Mouse (Mus musculus) forebrain, embryonic 13.5 days (tissue): Measurements from ENCODE around the gene D1Ertd622e. TPM values are rescaled to one million over a fixed set of nuclear protein-coding genes. Genes with fewer than 3 reads are reported as not detected.
A peak's percentile ranks its signal among the peaks of the same experiment; 100 is the strongest.

ENCODE experiments used
- ATAC-seq: fragments of 200-750 bp; cut with Nextera tagmentation; 2 replicates; pipeline ENCODE4 v1.8.0; 2017
- H3K27ac ChIP-seq: fragments of 300-500 bp; sonication (generic); 2 replicates; pipeline ENCODE4 v1.5.1; 2015; ENCODE audit warnings: inconsistent platforms, mild to moderate bottlenecking, moderate library complexity
- H3K27me3 ChIP-seq: fragments of 300-500 bp; sonication (generic); 2 replicates; pipeline ENCODE4 v1.6.1; 2015; ENCODE audit warnings: mild to moderate bottlenecking, inconsistent platforms
- H3K36me3 ChIP-seq: fragments of 300-500 bp; sonication (generic); 2 replicates; pipeline ENCODE4 v1.6.1; 2015; ENCODE audit warnings: mild to moderate bottlenecking, inconsistent platforms; ENCODE audit not compliant: poor library complexity, severe bottlenecking
- H3K4me1 ChIP-seq: fragments of 300-500 bp; sonication (generic); 2 replicates; pipeline ENCODE4 v1.6.1; 2015; ENCODE audit warnings: inconsistent platforms
- H3K4me2 ChIP-seq: fragments of 300-500 bp; sonication (generic); 2 replicates; pipeline ENCODE4 v1.6.1; 2015; ENCODE audit warnings: inconsistent platforms, mild to moderate bottlenecking, moderate library complexity
- H3K4me3 ChIP-seq: fragments of 300-500 bp; sonication (generic); 2 replicates; pipeline ENCODE4 v1.5.1; 2015; ENCODE audit warnings: mild to moderate bottlenecking, inconsistent platforms
- H3K9ac ChIP-seq: fragments of 300-500 bp; sonication (generic); 2 replicates; pipeline ENCODE4 v1.6.1; 2015; ENCODE audit warnings: mild to moderate bottlenecking, inconsistent platforms
- H3K9me3 ChIP-seq: fragments of 300-500 bp; sonication (generic); replicated peaks from 2 replicates; pipeline ENCODE4 v1.6.1; 2016; ENCODE audit warnings: inconsistent platforms
- WGBS: fragments of 180-500 bp; shearing (Covaris S2); methylation state at CpG from one replicate; pipeline ENCODE4 v1.1.7; 2015; 5-methylcytosine and 5-hydroxymethylcytosine counted together
- polyA plus RNA-seq: library from polyadenylated mRNA; unstranded; fragments of >200 nt; fragmentation: Nextera tagmentation; extraction: Ambion mirVana; gene quantifications from 2 replicates; pipeline ENCODE4 v1.2.1, GENCODE M21; 2015

Gene D1Ertd622e
- polyA plus RNA-seq, result 47.4 and 51.2 TPM in 2 replicates

DNA sequence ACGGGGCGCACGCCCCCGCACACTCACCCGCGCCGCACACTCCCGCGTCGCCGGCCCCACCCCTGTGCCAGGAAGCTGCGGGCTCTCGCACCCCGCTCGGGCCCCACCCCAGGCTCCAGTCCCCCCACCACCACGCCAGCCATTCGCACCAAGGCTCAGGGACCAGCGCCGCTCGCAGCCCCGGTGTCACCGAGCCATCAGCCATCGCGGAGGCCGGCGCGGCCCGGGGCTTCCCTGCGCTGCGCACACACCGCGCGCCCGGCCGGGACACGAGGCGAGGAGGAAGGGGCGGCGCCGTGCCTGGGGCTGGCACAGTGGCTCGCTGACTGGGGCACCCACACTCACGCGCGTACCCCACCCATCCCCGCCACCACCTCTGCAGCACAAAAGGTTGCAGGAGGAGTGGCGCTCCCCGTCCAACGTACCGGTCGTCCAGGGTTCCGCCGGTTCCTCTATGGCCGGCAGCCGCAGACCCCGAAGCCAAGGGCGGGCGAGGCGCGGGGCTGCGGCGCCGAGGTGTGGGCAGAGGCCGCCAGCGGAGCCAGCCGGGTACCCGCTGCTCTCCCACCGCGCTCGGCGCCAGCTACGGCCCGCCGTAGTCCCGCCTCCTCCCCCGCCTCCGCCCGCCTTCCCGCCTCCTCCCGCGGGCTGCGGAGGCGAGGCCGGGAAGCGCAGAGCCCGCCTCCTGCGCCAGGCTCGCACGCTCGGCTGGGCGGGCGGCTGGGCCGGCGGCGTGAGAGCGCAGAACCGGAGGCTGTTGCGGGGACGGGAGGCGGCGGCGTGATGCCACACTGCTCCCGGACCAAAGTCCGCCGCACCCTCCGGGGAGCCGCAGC is at the start of gene D1Ertd622e:
D1Ertd622e (minus strand) TSS at position 669 of the 836 bp plus-strand sequence.
- Histone ChIP-seq H3K4me3 (peak within 1 kb of the TSS; percentile 94), H3K27ac (peak within 1 kb of the TSS; percentile 98), H3K4me1 (peaks cover 41% of the 10 kb centered on the region), H3K4me2 (peak within 1 kb of the TSS; percentile 68), H3K9me3 (no peaks in the 10 kb centered on the region), H3K27me3 (no peaks in the 10 kb centered on the region), H3K9ac (peak within 1 kb of the TSS; percentile 95), H3K36me3 (no peaks in the 10 kb centered on the region)
- peak; percentile 94 for ATAC-seq
- WGBS, result under 1% methylated on average over 102 of the region's 106 CpGs

GRCm38 (mm10) chr1:97710520-97710919 is 48.6 kb upstream of the D1Ertd622e start:
- peaks cover 9% of the 10 kb centered on the region; the same call in 1 of the 2 replicates for H3K4me1 ChIP-seq
- no peaks in the 10 kb centered on the region for H3K27me3 ChIP-seq
- H3K4me2 ChIP-seq, result no peak overlapping the region
- H3K9ac ChIP-seq, result no peak overlapping the region
- no peaks in the 10 kb centered on the region for H3K9me3 ChIP-seq
- 93% methylated on average over 3 of the region's 3 CpGs for WGBS
- H3K27ac ChIP-seq, result no peak overlapping the region
- ATAC-seq, result no peak
- H3K36me3 ChIP-seq, result peaks cover 43% of the 10 kb centered on the region
- H3K4me3 ChIP-seq, result no peak overlapping the region

- Histone ChIP-seq H3K9me3 (no peaks in the 10 kb centered on the region), H3K4me1 (no peaks in the 10 kb centered on the region), H3K4me2 (no peak overlapping the region), H3K36me3 (peaks cover 28% of the 10 kb centered on the region), H3K27me3 (no peaks in the 10 kb centered on the region), H3K4me3 (no peak overlapping the region), H3K27ac (no peak overlapping the region), H3K9ac (no peak overlapping the region)
- no peak for ATAC-seq
These were observed 43.5 kb upstream of the D1Ertd622e start for GRCm38 (mm10) chr1:97705389-97705788.

DNA sequence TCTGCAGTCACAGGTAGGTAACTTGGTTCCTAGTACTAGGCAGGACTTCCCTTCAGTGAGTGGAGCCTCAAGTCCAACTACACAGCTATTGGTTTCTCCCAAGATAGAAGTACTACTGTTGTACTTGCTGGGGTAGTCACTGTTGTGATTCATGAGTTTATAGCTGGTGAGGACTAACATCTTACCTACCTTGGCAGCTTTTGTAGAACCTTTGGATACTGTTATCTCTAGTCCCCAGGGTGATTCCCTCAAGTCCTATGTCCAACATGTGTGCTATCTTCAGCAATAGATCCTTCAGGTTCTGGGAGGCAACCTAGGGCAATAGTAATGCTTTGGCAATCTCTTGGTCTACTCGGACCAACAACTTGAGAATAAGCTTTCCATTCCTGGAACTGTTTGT is 42.8 kb upstream of the D1Ertd622e start:
- Histone ChIP-seq H3K4me2 (no peak overlapping the region), H3K9ac (no peak overlapping the region), H3K4me1 (no peaks in the 10 kb centered on the region), H3K27ac (no peak overlapping the region), H3K9me3 (no peaks in the 10 kb centered on the region), H3K4me3 (no peak overlapping the region), H3K36me3 (peaks cover 24% of the 10 kb centered on the region), H3K27me3 (no peaks in the 10 kb centered on the region)
- no peak for ATAC-seq
- 81% methylated on average over 1 of the region's 1 CpGs for WGBS

DNA sequence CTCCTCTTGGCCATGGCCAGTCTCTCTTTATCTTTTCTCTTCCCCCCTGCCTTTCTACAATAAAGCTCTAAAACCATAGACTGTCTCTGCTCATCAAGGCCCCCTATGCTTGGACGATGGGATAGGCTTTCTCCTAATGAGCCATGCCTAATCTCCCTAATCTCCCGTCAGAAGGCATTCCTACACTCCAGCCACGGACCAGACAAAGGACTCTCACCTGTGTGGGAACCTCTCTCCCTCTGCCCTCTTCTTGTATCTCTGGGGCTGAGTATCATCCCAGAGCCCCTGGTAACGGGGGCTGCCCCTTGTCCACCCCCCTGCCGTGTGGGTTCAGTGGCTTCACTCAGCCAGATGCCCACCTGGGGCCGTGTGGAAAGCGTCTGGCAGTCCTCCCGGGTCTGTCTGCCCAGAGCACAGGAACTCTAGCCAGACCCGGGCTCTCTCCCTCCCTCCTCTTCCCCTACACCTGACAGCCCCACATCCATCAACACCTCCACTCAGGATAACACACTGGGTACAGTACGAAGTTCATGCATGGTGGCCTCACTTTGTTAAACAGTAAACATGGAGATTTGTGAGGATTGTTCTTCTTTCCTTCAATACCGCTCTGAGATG is 37.2 kb upstream of the D1Ertd622e start:
- ATAC-seq, result peak; percentile 38
- peak overlapping the region; percentile 7; the same call in 1 of the 2 replicates for H3K4me2 ChIP-seq
- H3K36me3 ChIP-seq, result no peaks in the 10 kb centered on the region
- H3K9ac ChIP-seq, result no peak overlapping the region
- no peak overlapping the region for H3K4me3 ChIP-seq
- WGBS, result 15% methylated on average over 11 of the region's 11 CpGs
- H3K27ac ChIP-seq, result no peak overlapping the region
- no peaks in the 10 kb centered on the region for H3K9me3 ChIP-seq
- no peaks in the 10 kb centered on the region for H3K27me3 ChIP-seq
- no peaks in the 10 kb centered on the region for H3K4me1 ChIP-seq

- no peak overlapping the region for H3K27ac ChIP-seq
- no peak overlapping the region for H3K4me3 ChIP-seq
- H3K9me3 ChIP-seq, result no peaks in the 10 kb centered on the region
- no peak overlapping the region for H3K9ac ChIP-seq
- ATAC-seq, result no peak
- 90% methylated on average over 1 of the region's 1 CpGs for WGBS
- H3K36me3 ChIP-seq, result no peaks in the 10 kb centered on the region
- H3K4me2 ChIP-seq, result no peak overlapping the region
- H3K4me1 ChIP-seq, result no peaks in the 10 kb centered on the region
- no peaks in the 10 kb centered on the region for H3K27me3 ChIP-seq
These were observed 35.4 kb upstream of the D1Ertd622e start for GRCm38 (mm10) chr1:97697273-97697672.

GRCm38 (mm10) chr1:97693825-97694224 is 32.0 kb upstream of the D1Ertd622e start:
- Histone ChIP-seq H3K9ac (no peak overlapping the region), H3K9me3 (no peaks in the 10 kb centered on the region), H3K27ac (no peak overlapping the region), H3K27me3 (no peaks in the 10 kb centered on the region), H3K36me3 (no peaks in the 10 kb centered on the region), H3K4me1 (no peaks in the 10 kb centered on the region), H3K4me3 (no peak overlapping the region), H3K4me2 (no peak overlapping the region)
- ATAC-seq, result no peak

- H3K4me1 ChIP-seq, result no peaks in the 10 kb centered on the region
- no peak overlapping the region for H3K4me2 ChIP-seq
- H3K27ac ChIP-seq, result no peak overlapping the region
- WGBS, result 19% methylated on average over 3 of the region's 3 CpGs
- no peak overlapping the region for H3K4me3 ChIP-seq
- no peak overlapping the region for H3K9ac ChIP-seq
- H3K27me3 ChIP-seq, result no peaks in the 10 kb centered on the region
- H3K9me3 ChIP-seq, result no peaks in the 10 kb centered on the region
- peak; percentile 92 for ATAC-seq
- H3K36me3 ChIP-seq, result no peaks in the 10 kb centered on the region
These were observed 26.9 kb upstream of the D1Ertd622e start for GRCm38 (mm10) chr1:97688756-97689155.

GRCm38 (mm10) chr1:97676526-97677177 is 14.8 kb upstream of the D1Ertd622e start:
- WGBS, result 74% methylated on average over 4 of the region's 4 CpGs
- Histone ChIP-seq H3K36me3 (no peaks in the 10 kb centered on the region), H3K27ac (no peak overlapping the region), H3K9ac (no peak overlapping the region), H3K27me3 (no peaks in the 10 kb centered on the region), H3K4me1 (no peaks in the 10 kb centered on the region), H3K4me3 (no peak overlapping the region), H3K9me3 (no peaks in the 10 kb centered on the region), H3K4me2 (no peak overlapping the region)
- no peak for ATAC-seq

DNA sequence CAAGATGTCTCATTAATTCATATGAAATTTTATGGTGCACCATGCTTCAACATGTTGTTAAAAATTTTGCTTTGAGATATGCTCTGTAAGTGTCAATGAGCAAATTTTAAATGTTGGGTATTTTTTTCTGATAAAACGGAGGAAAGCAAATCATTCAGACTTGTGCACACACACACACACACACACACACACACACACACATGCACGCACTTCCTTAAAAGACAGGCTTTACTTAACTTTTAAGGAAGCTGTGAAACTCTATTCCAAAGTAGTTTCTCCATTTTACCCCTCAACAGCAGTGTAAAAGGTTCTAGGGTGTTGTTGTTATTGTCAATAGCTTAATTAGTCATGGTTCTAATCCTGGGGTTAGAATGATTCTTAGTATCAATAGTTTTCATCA is 14.2 kb upstream of the D1Ertd622e start:
- H3K9ac ChIP-seq, result no peak overlapping the region

GRCm38 (mm10) chr1:97672849-97673248 is 11.0 kb upstream of the D1Ertd622e start:
- no peaks in the 10 kb centered on the region for H3K9me3 ChIP-seq
- no peak for ATAC-seq
- no peaks in the 10 kb centered on the region for H3K4me1 ChIP-seq
- H3K4me3 ChIP-seq, result no peak overlapping the region
- H3K36me3 ChIP-seq, result no peaks in the 10 kb centered on the region
- H3K9ac ChIP-seq, result no peak overlapping the region
- H3K27me3 ChIP-seq, result no peaks in the 10 kb centered on the region
- WGBS, result 76% methylated on average over 2 of the region's 2 CpGs
- no peak overlapping the region for H3K27ac ChIP-seq
- no peak overlapping the region for H3K4me2 ChIP-seq

More for the DNA sequence above, 14.2 kb upstream of the D1Ertd622e start:
- H3K4me1 ChIP-seq, result no peaks in the 10 kb centered on the region
- H3K4me2 ChIP-seq, result no peak overlapping the region
- H3K36me3 ChIP-seq, result no peaks in the 10 kb centered on the region
- H3K9me3 ChIP-seq, result no peaks in the 10 kb centered on the region
- H3K4me3 ChIP-seq, result no peak overlapping the region
- WGBS, result 57% methylated on average over 2 of the region's 2 CpGs
- H3K27ac ChIP-seq, result no peak overlapping the region
- H3K27me3 ChIP-seq, result no peaks in the 10 kb centered on the region
- ATAC-seq, result no peak

DNA sequence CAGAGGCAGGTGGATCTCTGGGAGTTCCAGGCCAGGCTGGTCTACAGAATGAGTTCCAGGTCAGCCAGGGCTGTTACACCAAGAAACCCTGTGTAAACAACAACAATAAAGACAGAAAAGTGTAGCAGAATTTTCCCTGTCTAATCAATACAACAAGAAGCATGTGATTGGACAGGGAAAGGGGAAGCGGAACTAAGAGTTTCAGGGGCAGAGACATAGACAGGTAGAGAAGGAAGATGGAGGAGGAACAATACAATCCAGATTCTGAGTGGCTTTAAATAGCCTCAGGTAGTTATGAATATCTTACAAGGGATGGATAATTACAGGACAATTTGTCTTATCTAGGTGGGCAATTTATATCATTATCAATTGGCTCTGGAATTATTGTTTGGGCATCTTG is 5.4 kb upstream of the D1Ertd622e start:
- Histone ChIP-seq H3K9me3 (no peaks in the 10 kb centered on the region), H3K4me2 (no peak overlapping the region), H3K36me3 (no peaks in the 10 kb centered on the region), H3K4me1 (peaks cover 5% of the 10 kb centered on the region; the same call in 1 of the 2 replicates), H3K9ac (no peak overlapping the region), H3K27ac (no peak overlapping the region), H3K27me3 (no peaks in the 10 kb centered on the region), H3K4me3 (no peak overlapping the region)
- WGBS, result 94% methylated on average over 1 of the region's 1 CpGs
- no peak for ATAC-seq
